Mouse (Mus musculus) megakaryocyte, embryonic 14.5 days (primary cell): ENCODE data around the gene Nek5.

Experiments
- FLI1 ChIP-seq: IDR thresholded peaks from 2 replicates; pipeline ENCODE4 v1.6.1; 2012; ENCODE audit warnings: low read length, inconsistent platforms, mixed read lengths
- GATA1 ChIP-seq: IDR thresholded peaks from 3 replicates; pipeline ENCODE4 v1.6.1; 2012; ENCODE audit warnings: mixed read lengths, low read length, inconsistent platforms, borderline replicate concordance

- TF ChIP-seq GATA1 (no peak), FLI1 (0 out of 2 replicates have a peak, but pooled peaks have one; percentile 15)
Observed at GRCm38 (mm10) chr8:22060446-22060889, 64.4 kb downstream of the Nek5 start, which contains the start of gene Alg11.
